Mouse (Mus musculus): ENCODE data around the gene Ifi209. TPM values are rescaled to one million over a fixed set of nuclear protein-coding genes. Genes with fewer than 3 reads are reported as not detected.
"Not testable (repeated sequence)": the region's sequence is repeated elsewhere in the genome, so short reads cannot be mapped to it uniquely, and the experiment has no call there.

Ifi209 gene
- polyA plus RNA-seq (2012; rRNA removed), result 5.4 and 6.1 TPM in 2 replicates

- not testable (repeated sequence) for H3K4me1 ChIP-seq (replicated peaks; ENCODE audit: control insufficient read depth, insufficient read depth, low read length); H3K27me3 ChIP-seq (ENCODE audit: control insufficient read depth, insufficient read depth, low read length); H3K36me3 ChIP-seq (ENCODE audit: control insufficient read depth, insufficient read depth, low read length)
- peak; percentile 45 for DNase-seq
- peak within 1 kb of the TSS; percentile 5; the same call in 1 of the 2 replicates for H3K4me3 ChIP-seq (ENCODE audit: control insufficient read depth, insufficient read depth, low read length)
- peak within 1 kb of the TSS; percentile 82 for H3K27ac ChIP-seq (ENCODE audit: control insufficient read depth, insufficient read depth, low read length)
- WGBS, result 1% methylated on average over 2 of the region's 2 CpGs
Observed at GRCm38 (mm10) chr1:173630622-173631021, at the start of gene Ifi209. TSS of gene Ifi209 (plus strand) at chr1:173630917.

GRCm38 (mm10) chr1:173589698-173590097 is 41.0 kb upstream of the Ifi209 start:
- WGBS, result 97% methylated on average over 2 of the region's 2 CpGs
- not testable (repeated sequence) for H3K27me3 ChIP-seq (ENCODE audit: control insufficient read depth, insufficient read depth, low read length); H3K4me3 ChIP-seq (ENCODE audit: control insufficient read depth, insufficient read depth, low read length); H3K36me3 ChIP-seq (ENCODE audit: control insufficient read depth, insufficient read depth, low read length); H3K4me1 ChIP-seq (replicated peaks; ENCODE audit: control insufficient read depth, insufficient read depth, low read length); H3K27ac ChIP-seq (ENCODE audit: control insufficient read depth, insufficient read depth, low read length); DNase-seq

- 23% methylated on average over 3 of the region's 3 CpGs for WGBS
- DNase-seq, result not testable (repeated sequence)
Observed at GRCm38 (mm10) chr1:173598838-173599494, 31.8 kb upstream of the Ifi209 start, which contains the start of gene Ifi213. TSS of gene Ifi213 (minus strand) at chr1:173599274.

GRCm38 (mm10) chr1:173610291-173610690 is 20.4 kb upstream of the Ifi209 start:
- WGBS, result 93% methylated on average over 3 of the region's 3 CpGs
- H3K36me3 ChIP-seq (ENCODE audit: control insufficient read depth, insufficient read depth, low read length); H3K4me3 ChIP-seq (ENCODE audit: control insufficient read depth, insufficient read depth, low read length); H3K27ac ChIP-seq (ENCODE audit: control insufficient read depth, insufficient read depth, low read length); H3K27me3 ChIP-seq (ENCODE audit: control insufficient read depth, insufficient read depth, low read length); DNase-seq; H3K4me1 ChIP-seq (replicated peaks; ENCODE audit: control insufficient read depth, insufficient read depth, low read length): not testable (repeated sequence)

More at GRCm38 (mm10) chr1:173598838-173599494, 31.8 kb upstream of the Ifi209 start, which contains the start of gene Ifi213:
- H3K4me3 ChIP-seq (ENCODE audit: control insufficient read depth, insufficient read depth, low read length); H3K27ac ChIP-seq (ENCODE audit: control insufficient read depth, insufficient read depth, low read length); H3K4me1 ChIP-seq (replicated peaks; ENCODE audit: control insufficient read depth, insufficient read depth, low read length); H3K36me3 ChIP-seq (ENCODE audit: control insufficient read depth, insufficient read depth, low read length); H3K27me3 ChIP-seq (ENCODE audit: control insufficient read depth, insufficient read depth, low read length): not testable (repeated sequence)

GRCm38 (mm10) chr1:173622216-173622615 is 8.5 kb upstream of the Ifi209 start:
- not testable (repeated sequence) for DNase-seq; H3K36me3 ChIP-seq (ENCODE audit: control insufficient read depth, insufficient read depth, low read length); H3K27ac ChIP-seq (ENCODE audit: control insufficient read depth, insufficient read depth, low read length); H3K27me3 ChIP-seq (ENCODE audit: control insufficient read depth, insufficient read depth, low read length); H3K4me3 ChIP-seq (ENCODE audit: control insufficient read depth, insufficient read depth, low read length); H3K4me1 ChIP-seq (replicated peaks; ENCODE audit: control insufficient read depth, insufficient read depth, low read length)
- 86% methylated on average over 2 of the region's 2 CpGs for WGBS

GRCm38 (mm10) chr1:173624052-173624451 is 6.7 kb upstream of the Ifi209 start:
- DNase-seq, result no peak
- TF ChIP-seq POLR2A (IDR thresholded peaks at IDR 0.05; ENCODE audit: control insufficient read depth, extremely low read depth, insufficient read depth, low read length, poor library complexity) (no peak), CTCF (IDR thresholded peaks at IDR 0.05; ENCODE audit: borderline replicate concordance, control insufficient read depth, extremely low read depth, insufficient read depth, low read length, poor library complexity) (no peak)
- 71% methylated on average over 2 of the region's 2 CpGs for WGBS
- Histone ChIP-seq H3K36me3 (ENCODE audit: control insufficient read depth, insufficient read depth, low read length) (no peaks in the 10 kb centered on the region), H3K27me3 (ENCODE audit: control insufficient read depth, insufficient read depth, low read length) (no peaks in the 10 kb centered on the region), H3K27ac (ENCODE audit: control insufficient read depth, insufficient read depth, low read length) (no peak overlapping the region), H3K4me1 (replicated peaks; ENCODE audit: control insufficient read depth, insufficient read depth, low read length) (no peaks in the 10 kb centered on the region), H3K4me3 (ENCODE audit: control insufficient read depth, insufficient read depth, low read length) (no peak overlapping the region)

GRCm38 (mm10) chr1:173626686-173627085 is 4.0 kb upstream of the Ifi209 start:
- no peaks in the 10 kb centered on the region for H3K27me3 ChIP-seq (ENCODE audit: control insufficient read depth, insufficient read depth, low read length)
- 53% methylated on average over 2 of the region's 2 CpGs for WGBS

More at GRCm38 (mm10) chr1:173626686-173627085, 4.0 kb upstream of the Ifi209 start:
- DNase-seq, result no peak
- no peak for TF ChIP-seq POLR2A (IDR thresholded peaks at IDR 0.05; ENCODE audit: control insufficient read depth, extremely low read depth, insufficient read depth, low read length, poor library complexity)
- TF ChIP-seq CTCF (IDR thresholded peaks at IDR 0.05; ENCODE audit: borderline replicate concordance, control insufficient read depth, extremely low read depth, insufficient read depth, low read length, poor library complexity), result no peak
- Histone ChIP-seq H3K36me3 (ENCODE audit: control insufficient read depth, insufficient read depth, low read length) (no peaks in the 10 kb centered on the region), H3K4me1 (replicated peaks; ENCODE audit: control insufficient read depth, insufficient read depth, low read length) (no peaks in the 10 kb centered on the region), H3K27ac (ENCODE audit: control insufficient read depth, insufficient read depth, low read length) (no peak overlapping the region), H3K4me3 (ENCODE audit: control insufficient read depth, insufficient read depth, low read length) (no peak overlapping the region)

All from thymus, adult 2 months (tissue).